Mouse (Mus musculus): ENCODE measurements around the gene Clcn2.

- TF ChIP-seq CTCF (IDR thresholded peaks at IDR 0.05; ENCODE audit: control insufficient read depth, insufficient read depth, insufficient replicate concordance, low read depth, low read length) = no peak
- no peak for TF ChIP-seq POLR2A (IDR thresholded peaks at IDR 0.05; ENCODE audit: control insufficient read depth, low read depth, low read length)
Measured at GRCm38 (mm10) chr16:20699266-20699665, 18.3 kb downstream of the Clcn2 start.
